Mouse (Mus musculus): Measurements from ENCODE around the gene Zbtb45.

Zbtb45 gene

GRCm38 (mm10) chr7:13010005-13010908, at the start of gene Zbtb45:
Gene Zbtb45, minus strand, starts transcription at chr7:13010034.
- peak; percentile 98 for DNase-seq (ENCODE audit: low read depth, low spot score)

- DNase-seq (ENCODE audit: low read depth, low spot score), result peak; percentile 98
Measured at GRCm38 (mm10) chr7:13059536-13059935, 49.7 kb upstream of the Zbtb45 start.

- DNase-seq (ENCODE audit: low read depth, low spot score), result peak; percentile 74
Measured at GRCm38 (mm10) chr7:13056913-13057700, 47.3 kb upstream of the Zbtb45 start.

- DNase-seq (ENCODE audit: low read depth, low spot score), result peak; percentile 100
Measured at GRCm38 (mm10) chr7:13054287-13055010, 44.6 kb upstream of the Zbtb45 start, which contains the start of gene Mzf1. Gene Mzf1, minus strand, starts transcription at chr7:13054764.

- DNase-seq (ENCODE audit: low read depth, low spot score), result no peak
Measured at GRCm38 (mm10) chr7:13053961-13054286, 44.1 kb upstream of the Zbtb45 start.

- no peak for DNase-seq (ENCODE audit: low read depth, low spot score)
Measured at GRCm38 (mm10) chr7:13053501-13053900, 43.7 kb upstream of the Zbtb45 start.

- DNase-seq (ENCODE audit: low read depth, low spot score), result no peak
Measured at GRCm38 (mm10) chr7:13053001-13053400, 43.2 kb upstream of the Zbtb45 start.

GRCm38 (mm10) chr7:13046084-13046483, 36.2 kb upstream of the Zbtb45 start:
- peak; percentile 82 for DNase-seq (ENCODE audit: low read depth, low spot score)

GRCm38 (mm10) chr7:13044254-13044625, 34.4 kb upstream of the Zbtb45 start:
- DNase-seq (ENCODE audit: low read depth, low spot score), result no peak

- DNase-seq (ENCODE audit: low read depth, low spot score), result peak; percentile 76
Measured at GRCm38 (mm10) chr7:13043445-13044253, 33.8 kb upstream of the Zbtb45 start.

GRCm38 (mm10) chr7:13043120-13043444, 33.2 kb upstream of the Zbtb45 start:
- peak; percentile 67 for DNase-seq (ENCODE audit: low read depth, low spot score)

GRCm38 (mm10) chr7:13042511-13042910, 32.7 kb upstream of the Zbtb45 start:
- no peak for DNase-seq (ENCODE audit: low read depth, low spot score)

GRCm38 (mm10) chr7:13041256-13041655, 31.4 kb upstream of the Zbtb45 start:
- DNase-seq (ENCODE audit: low read depth, low spot score), result peak; percentile 88

GRCm38 (mm10) chr7:13039181-13039580, 29.3 kb upstream of the Zbtb45 start:
- no peak for DNase-seq (ENCODE audit: low read depth, low spot score)

- DNase-seq (ENCODE audit: low read depth, low spot score), result peak; percentile 42
Measured at GRCm38 (mm10) chr7:13038621-13039169, 28.9 kb upstream of the Zbtb45 start.

- DNase-seq (ENCODE audit: low read depth, low spot score), result peak; percentile 94
Measured at GRCm38 (mm10) chr7:13037901-13038555, 28.2 kb upstream of the Zbtb45 start, which contains the start of gene Ube2m. Gene Ube2m, minus strand, starts transcription at chr7:13038275.

- DNase-seq (ENCODE audit: low read depth, low spot score), result peak; percentile 74
Measured at GRCm38 (mm10) chr7:13037366-13037765, 27.5 kb upstream of the Zbtb45 start.

GRCm38 (mm10) chr7:13036806-13037205, 27.0 kb upstream of the Zbtb45 start:
- peak; percentile 16 for DNase-seq (ENCODE audit: low read depth, low spot score)

- DNase-seq (ENCODE audit: low read depth, low spot score), result peak; percentile 25
Measured at GRCm38 (mm10) chr7:13035211-13035855, 25.5 kb upstream of the Zbtb45 start.
